Mouse (Mus musculus) cerebellum, adult 2 months (tissue): ENCODE data around the gene Unc13d.

Source experiments
- CTCF ChIP-seq: fragments of 200-500 bp; IDR thresholded peaks from 2 replicates; pipeline ENCODE4 v1.5.1; 2011; ENCODE audit warnings: low read depth, mild to moderate bottlenecking, control low read depth, low read length, moderate library complexity, borderline replicate concordance; ENCODE audit not compliant: insufficient read depth
- POLR2A ChIP-seq: fragments of 200-500 bp; IDR thresholded peaks from 2 replicates; pipeline ENCODE4 v1.6.1; 2011; ENCODE audit warnings: low read length, control low read depth, borderline replicate concordance; ENCODE audit not compliant: insufficient read depth

- no peak for TF ChIP-seq CTCF
- TF ChIP-seq POLR2A: no peak
Measured at GRCm38 (mm10) chr11:116083096-116083672, 5.4 kb upstream of the Unc13d start.
